In genomic region chr4:98449564-98450263, GRCm38 (mm10) we compare ENCODE assay signal across 19 mouse cellular contexts.
"Had no signal": no experiment of that assay in that cellular context is flagged by ENCODE, and none has a peak within 500 bp of the region (broad histone marks: within the 10 kb centered on the region; RNA-seq: fewer than 3 reads in every experiment).

No protein-coding gene starts in this region.

- H3K9ac ChIP-seq: kidney, embryonic 15.5 days; liver, embryonic 13.5 days; lung, embryonic 14.5 days; neural tube, embryonic 12.5 days; neural tube, embryonic 15.5 days had no signal

- H3K27me3 ChIP-seq: kidney, embryonic 15.5 days; liver, embryonic 13.5 days; neural tube, embryonic 12.5 days; neural tube, embryonic 15.5 days had no signal

- H3K4me3 ChIP-seq: kidney, embryonic 15.5 days; liver, embryonic 13.5 days; neural tube, embryonic 12.5 days; neural tube, embryonic 15.5 days had no signal

- H3K36me3 ChIP-seq: liver, embryonic 13.5 days; neural tube, embryonic 12.5 days; neural tube, embryonic 15.5 days had no signal

- H3K4me2 ChIP-seq: kidney, embryonic 15.5 days; liver, embryonic 13.5 days; lung, embryonic 14.5 days; midbrain, embryonic 11.5 days; neural tube, embryonic 12.5 days; neural tube, embryonic 15.5 days had no signal

- H3K27ac ChIP-seq: kidney, embryonic 15.5 days; liver, embryonic 13.5 days; neural tube, embryonic 12.5 days; neural tube, embryonic 15.5 days had no signal

- DNase-seq: kidney, adult 11 months; kidney, adult 8-10 months; kidney, postnatal 10 days; kidney, postnatal 36 days; layer of hippocampus, postnatal 36 days; left cerebral cortex, postnatal 4 days; liver, embryonic 13.5 days; lung, embryonic 14.5 days; lung, postnatal 10 days; lung, postnatal 36 days; midbrain, embryonic 14.5 days; right cerebral cortex, adult 18-20 months; right cerebral cortex, postnatal 25 days; thymus, adult 18-20 months; thymus, postnatal 36 days had no signal

- H3K9me3 ChIP-seq: kidney, embryonic 15.5 days; liver, embryonic 13.5 days; neural tube, embryonic 12.5 days; neural tube, embryonic 15.5 days had no signal

- H3K4me1 ChIP-seq: liver, embryonic 13.5 days; neural tube, embryonic 12.5 days had no signal
